In genomic region chr11:101253613-101254389, GRCm38 (mm10) we compare ENCODE assay signal across 7 mouse cellular contexts. TPM values are rescaled to one million over a fixed set of nuclear protein-coding genes. Genes with fewer than 3 reads are reported as not detected.
DNase-seq lines count a peak whose midpoint lies in the region; ATAC-seq and TF ChIP-seq lines count a peak whose summit lies in the region.

Vps25 (plus strand) TSS chr11:101253707.

- ATAC-seq in intestine, postnatal 0 days, result peak; percentile 75
- peak; percentile 79 for ATAC-seq in midbrain, embryonic 11.5 days (ENCODE audit: low FRiP score)

- H3K9ac ChIP-seq in intestine, postnatal 0 days (ENCODE audit: low read depth, low read length), result peak within 1 kb of the TSS; percentile 86
- H3K9ac ChIP-seq in midbrain, embryonic 11.5 days (ENCODE audit: low read length), result peak within 1 kb of the TSS; percentile 95

- WGBS in intestine, postnatal 0 days, result under 1% methylated on average over 39 of the region's 40 CpGs
- under 1% methylated on average over 40 of the region's 40 CpGs for WGBS in midbrain, embryonic 11.5 days

- no peaks in the 10 kb centered on the region for H3K36me3 ChIP-seq in intestine, postnatal 0 days (ENCODE audit: control insufficient read depth, insufficient read depth)
- no peaks in the 10 kb centered on the region for H3K36me3 ChIP-seq in midbrain, embryonic 11.5 days (ENCODE audit: control insufficient read depth, insufficient read depth, low read length)

- H3K9me3 ChIP-seq in intestine, postnatal 0 days (ENCODE audit: control insufficient read depth), result no peaks in the 10 kb centered on the region
- H3K9me3 ChIP-seq in midbrain, embryonic 11.5 days (ENCODE audit: control insufficient read depth, low read length), result no peaks in the 10 kb centered on the region

- H3K27ac ChIP-seq in intestine, postnatal 0 days (ENCODE audit: low read depth, low read length), result peak within 1 kb of the TSS; percentile 82
- H3K27ac ChIP-seq in midbrain, embryonic 11.5 days (ENCODE audit: low read depth, low read length), result peak within 1 kb of the TSS; percentile 80

- TF ChIP-seq CTCF in intestine, postnatal 0 days (IDR thresholded peaks at IDR 0.05; ENCODE audit: low read depth), result peak; percentile 51

- peak within 1 kb of the TSS; percentile 92 for H3K4me2 ChIP-seq in intestine, postnatal 0 days (replicated peaks; ENCODE audit: low read depth)
- H3K4me2 ChIP-seq in midbrain, embryonic 11.5 days, result peak within 1 kb of the TSS; percentile 89

- intact Hi-C loops in left cerebral cortex, postnatal 4 days (cut with DNase I), result no loop called here

- H3K4me3 ChIP-seq in intestine, postnatal 0 days (ENCODE audit: low read depth, low read length), result peak within 1 kb of the TSS; percentile 91
- H3K4me3 ChIP-seq in midbrain, embryonic 11.5 days (ENCODE audit: low read depth, low read length), result peak within 1 kb of the TSS; percentile 88

- 0 out of 2 replicates have a peak, but pooled peaks cover 4% of the 10 kb centered on the region for H3K4me1 ChIP-seq in intestine, postnatal 0 days (replicated peaks; ENCODE audit: control insufficient read depth, insufficient read depth, low read length)
- peaks cover 12% of the 10 kb centered on the region for H3K4me1 ChIP-seq in midbrain, embryonic 11.5 days (ENCODE audit: control insufficient read depth, insufficient read depth, low read length)

- DNase-seq in adrenal gland, adult 8-10 months, result peak; percentile 77
- peak; percentile 88 for DNase-seq in embryo, embryonic 9.5 days (ENCODE audit: extremely low spot score)
- no peak for DNase-seq in gonadal fat pad, adult 2 months (ENCODE audit: low read depth)
- DNase-seq in left cerebral cortex, postnatal 4 days, result peak; percentile 80
- DNase-seq in midbrain, embryonic 11.5 days (ENCODE audit: low spot score, missing footprints), result peak; percentile 99
- peak; percentile 80 for DNase-seq in right cerebral cortex, postnatal 4 days

- no peaks in the 10 kb centered on the region for H3K27me3 ChIP-seq in intestine, postnatal 0 days (replicated peaks; ENCODE audit: control insufficient read depth, insufficient read depth, low read length)
- H3K27me3 ChIP-seq in midbrain, embryonic 11.5 days (ENCODE audit: control insufficient read depth, insufficient read depth, low read length), result no peaks in the 10 kb centered on the region

RNA-seq across cellular contexts. Expression of gene Vps25, which starts in this region (rescaled TPM):
- total RNA-seq in adrenal gland, adult 8-10 months (2022), result 100 to 1,000 TPM; 109 to 120 (median 113) TPM
- 99.1 and 108 TPM in 2 replicates for polyA plus RNA-seq in gonadal fat pad, adult 2 months (2012; rRNA removed)
- polyA plus RNA-seq in intestine, postnatal 0 days (2015; fragmentation: Nextera tagmentation; extraction: Ambion mirVana), result 148 and 157 TPM in 2 replicates
- 10 to 100 TPM; 76.2 to 77.1 TPM for total RNA-seq in left cerebral cortex, postnatal 4 days (2021)
- polyA plus RNA-seq in midbrain, embryonic 11.5 days (2014; fragmentation: Nextera tagmentation; extraction: Ambion mirVana), result 122 and 130 TPM in 2 replicates
